Mouse (Mus musculus): Measurements from ENCODE around the gene Gm8857. TPM values are rescaled to one million over a fixed set of nuclear protein-coding genes. Genes with fewer than 3 reads are reported as not detected.
"Not testable (repeated sequence)": the region's sequence is repeated elsewhere in the genome, so short reads cannot be mapped to it uniquely, and the experiment has no call there.

The Gm8857 gene
- not detected for total RNA-seq (2021)
- long read RNA-seq, experiment 1, result 0 reads
- long read RNA-seq, experiment 2, result 0 reads

GRCm38 (mm10) chr5:10947505-10947904 lies at the start of gene Gm8857, which contains the start of gene Gm8871:
TSS of gene Gm8857 (plus strand) at chr5:10947807.
TSS of gene Gm8871 (plus strand) at chr5:10947805.
- not testable (repeated sequence) for DNase-seq (ENCODE audit: low spot score in 2 of 2)

- not testable (repeated sequence) for DNase-seq (ENCODE audit: low spot score in 2 of 2)
Measured at GRCm38 (mm10) chr5:10953512-10953911, 5.9 kb downstream of the Gm8857 start.

GRCm38 (mm10) chr5:10958057-10958456 lies 10.4 kb downstream of the Gm8857 start:
- peak; percentile 1 to 2 for DNase-seq (ENCODE audit: low spot score in 2 of 2)

Other genes starting within 250 kb of the Gm8857 start
- not detected for gene Gm8871, start within 50 bp of the Gm8857 start, total RNA-seq (2021)
- gene Gm8879, start 179.8 kb downstream of the Gm8857 start, total RNA-seq (2021), result not detected
- gene Gm5861, start 235.3 kb downstream of the Gm8857 start, total RNA-seq (2021), result not detected